Mouse (Mus musculus) forebrain, embryonic 14.5 days (tissue): ENCODE data around the gene Ambra1. TPM values are rescaled to one million over a fixed set of nuclear protein-coding genes. Genes with fewer than 3 reads are reported as not detected.
A peak's percentile ranks its signal among the peaks of the same experiment; 100 is the strongest.

Experiments
- ATAC-seq: fragments of 200-750 bp; cut with Nextera tagmentation; 2 replicates; pipeline ENCODE4 v1.8.0; 2017; ENCODE audit warnings: mild to moderate bottlenecking, moderate library complexity
- DNase-seq: peaks from one replicate; pipeline ENCODE4 v3.0.0-alpha.2; 2015; ENCODE audit warnings: low spot score
- H3K27ac ChIP-seq: fragments of 300-500 bp; sonication (generic); 2 replicates; pipeline ENCODE4 v1.5.1; 2014; ENCODE audit warnings: low read depth, mild to moderate bottlenecking, control low read depth, low read length, moderate library complexity
- H3K27me3 ChIP-seq: fragments of 300-500 bp; sonication (generic); replicated peaks from 2 replicates; pipeline ENCODE4 v1.6.1; 2014; ENCODE audit warnings: low read length, control low read depth, mixed read lengths; ENCODE audit not compliant: control insufficient read depth, insufficient read depth
- H3K36me3 ChIP-seq: fragments of 300-500 bp; sonication (generic); 2 replicates; pipeline ENCODE4 v1.6.1; 2014; ENCODE audit warnings: low read length, control low read depth; ENCODE audit not compliant: control insufficient read depth, insufficient read depth
- H3K4me1 ChIP-seq: fragments of 300-500 bp; sonication (generic); 2 replicates; pipeline ENCODE4 v1.6.1; 2014; ENCODE audit warnings: antibody characterized with exemption, low read length, control low read depth; ENCODE audit not compliant: control insufficient read depth, insufficient read depth
- H3K4me2 ChIP-seq: fragments of 300-500 bp; sonication (generic); 2 replicates; pipeline ENCODE4 v1.6.1; 2014; ENCODE audit warnings: mild to moderate bottlenecking, control low read depth, low read length
- H3K4me3 ChIP-seq: fragments of 300-500 bp; sonication (generic); 2 replicates; pipeline ENCODE4 v1.5.1; 2014; ENCODE audit warnings: low read depth, low read length, control low read depth
- H3K9ac ChIP-seq: fragments of 300-500 bp; sonication (generic); 2 replicates; pipeline ENCODE4 v1.6.1; 2014; ENCODE audit warnings: mild to moderate bottlenecking, low read length, control low read depth, moderate library complexity
- H3K9me3 ChIP-seq: fragments of 300-500 bp; sonication (generic); replicated peaks from 2 replicates; pipeline ENCODE4 v1.6.1; 2016; ENCODE audit warnings: low read length, control low read depth, mixed read lengths; ENCODE audit not compliant: control insufficient read depth
- WGBS: fragments of 180-500 bp; shearing (Covaris S2); extraction: QIAGEN DNeasy Blood & Tissue Kit; methylation state at CpG from one replicate; pipeline ENCODE4 v1.1.7; 2014; 5-methylcytosine and 5-hydroxymethylcytosine counted together
- polyA plus RNA-seq: library from polyadenylated mRNA; unstranded; fragments of >200 nt; fragmentation: Nextera tagmentation; extraction: Ambion mirVana; gene quantifications from 2 replicates; pipeline ENCODE4 v1.2.1, GENCODE M21; 2014

The Ambra1 gene
- polyA plus RNA-seq, 1 experiment from 2014 or later: 14.8 TPM

GRCm38 (mm10) chr2:91834272-91834671 is 104.3 kb downstream of the Ambra1 start:
- Histone ChIP-seq H3K27me3 (no peaks in the 10 kb centered on the region), H3K9me3 (no peaks in the 10 kb centered on the region), H3K4me3 (no peak overlapping the region), H3K4me2 (no peak overlapping the region), H3K9ac (no peak overlapping the region), H3K27ac (no peak overlapping the region), H3K4me1 (no peaks in the 10 kb centered on the region), H3K36me3 (no peaks in the 10 kb centered on the region)
- 96% methylated on average over 1 of the region's 1 CpGs for WGBS
- ATAC-seq (no peak), DNase-seq (no peak)

- no peak overlapping the region for H3K27ac ChIP-seq
- ATAC-seq (no peak), DNase-seq (no peak)
- no peak overlapping the region for H3K4me2 ChIP-seq
- no peak overlapping the region for H3K4me3 ChIP-seq
- no peaks in the 10 kb centered on the region for H3K9me3 ChIP-seq
- no peaks in the 10 kb centered on the region for H3K27me3 ChIP-seq
- 94% methylated on average over 1 of the region's 1 CpGs for WGBS
- H3K36me3 ChIP-seq: no peaks in the 10 kb centered on the region
- H3K4me1 ChIP-seq: no peaks in the 10 kb centered on the region
- no peak overlapping the region for H3K9ac ChIP-seq
These were observed 105.1 kb downstream of the Ambra1 start for GRCm38 (mm10) chr2:91835031-91835430.

GRCm38 (mm10) chr2:91835631-91836030 is 105.7 kb downstream of the Ambra1 start:
- Histone ChIP-seq H3K4me3 (no peak overlapping the region), H3K27ac (no peak overlapping the region), H3K4me1 (no peaks in the 10 kb centered on the region), H3K27me3 (no peaks in the 10 kb centered on the region), H3K9ac (no peak overlapping the region), H3K9me3 (no peaks in the 10 kb centered on the region), H3K4me2 (no peak overlapping the region), H3K36me3 (no peaks in the 10 kb centered on the region)
- ATAC-seq (no peak), DNase-seq (no peak)
- WGBS: 89% methylated on average over 3 of the region's 3 CpGs

DNA sequence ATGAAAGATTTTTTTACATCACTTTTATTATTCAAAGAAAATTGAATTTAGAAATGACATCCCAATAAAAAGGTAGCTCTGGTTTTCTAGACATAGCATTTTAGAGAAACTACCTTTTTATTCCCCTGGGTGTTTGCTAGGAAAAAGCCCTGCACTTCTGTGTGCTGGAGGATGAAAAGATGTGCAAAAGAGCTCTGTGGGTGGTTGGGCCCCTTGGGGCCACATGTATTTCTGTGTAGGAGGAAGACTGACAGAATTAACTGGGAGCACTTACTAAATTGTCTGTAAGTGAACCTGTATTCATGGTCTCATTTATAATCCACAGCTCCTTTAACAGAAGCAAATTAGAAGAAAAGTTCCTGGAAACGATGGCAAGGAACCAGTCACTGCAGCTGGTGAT is 114.2 kb downstream of the Ambra1 start:
- DNase-seq (peak; percentile 5), ATAC-seq (no peak)
- Histone ChIP-seq H3K4me3 (no peak overlapping the region), H3K9ac (no peak overlapping the region), H3K36me3 (no peaks in the 10 kb centered on the region), H3K4me2 (no peak overlapping the region), H3K9me3 (no peaks in the 10 kb centered on the region), H3K27me3 (no peaks in the 10 kb centered on the region), H3K27ac (no peak overlapping the region), H3K4me1 (no peaks in the 10 kb centered on the region)
- WGBS: 21% methylated on average over 1 of the region's 1 CpGs

DNA sequence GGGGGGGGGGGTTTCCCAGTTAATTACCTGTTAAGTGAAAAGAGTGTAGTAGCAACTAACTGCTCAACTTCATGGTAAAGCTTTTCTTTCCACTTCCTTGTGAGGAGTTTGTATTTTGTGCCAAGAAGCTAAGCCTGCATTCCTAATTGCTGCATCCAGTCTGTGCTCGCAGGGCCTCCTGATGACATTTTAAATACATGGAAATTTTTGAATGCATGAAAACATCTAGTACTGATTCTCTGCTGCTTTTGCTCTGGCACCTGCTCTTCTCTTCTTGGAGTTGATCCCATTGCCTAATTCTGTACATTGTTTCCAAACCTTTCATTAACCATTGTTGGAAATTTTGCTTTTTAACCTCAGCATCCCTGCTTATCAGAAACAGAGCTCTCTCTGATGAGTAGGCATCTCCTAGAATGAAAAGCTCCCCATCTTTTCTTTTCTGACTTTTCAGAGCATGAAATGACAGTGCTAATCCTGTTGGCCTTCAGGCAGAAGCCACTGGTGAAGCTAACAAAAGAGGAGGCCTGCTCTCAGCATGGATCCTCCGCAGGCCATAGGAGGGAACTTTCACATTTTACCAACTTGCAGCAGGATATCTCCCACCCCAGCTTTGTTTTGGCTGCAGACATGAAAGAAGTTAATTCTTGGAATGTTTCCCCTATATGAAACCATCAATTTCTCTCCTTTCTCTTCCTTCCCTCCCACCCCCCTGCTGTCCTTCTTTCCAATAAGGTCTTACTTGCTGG is 122.7 kb downstream of the Ambra1 start:
- H3K36me3 ChIP-seq: no peaks in the 10 kb centered on the region
- H3K27ac ChIP-seq: no peak overlapping the region; the same call in 1 of the 2 replicates
- WGBS: 4% methylated on average over 2 of the region's 2 CpGs
- no peaks in the 10 kb centered on the region for H3K27me3 ChIP-seq
- no peak for ATAC-seq
- H3K4me3 ChIP-seq: no peak overlapping the region
- H3K4me2 ChIP-seq: no peak overlapping the region
- peak; percentile 52 for DNase-seq
- H3K9me3 ChIP-seq: no peaks in the 10 kb centered on the region
- H3K4me1 ChIP-seq: no peaks in the 10 kb centered on the region; the same call in 1 of the 2 replicates
- no peak overlapping the region for H3K9ac ChIP-seq

GRCm38 (mm10) chr2:91854575-91854974 is 124.6 kb downstream of the Ambra1 start:
- Histone ChIP-seq H3K9ac (no peak overlapping the region), H3K4me2 (no peak overlapping the region), H3K27ac (no peak overlapping the region), H3K9me3 (no peaks in the 10 kb centered on the region), H3K4me3 (no peak overlapping the region), H3K36me3 (no peaks in the 10 kb centered on the region), H3K4me1 (no peaks in the 10 kb centered on the region; the same call in 1 of the 2 replicates), H3K27me3 (no peaks in the 10 kb centered on the region)
- DNase-seq: no peak
- 77% methylated on average over 6 of the region's 6 CpGs for WGBS
- no peak for ATAC-seq

DNA sequence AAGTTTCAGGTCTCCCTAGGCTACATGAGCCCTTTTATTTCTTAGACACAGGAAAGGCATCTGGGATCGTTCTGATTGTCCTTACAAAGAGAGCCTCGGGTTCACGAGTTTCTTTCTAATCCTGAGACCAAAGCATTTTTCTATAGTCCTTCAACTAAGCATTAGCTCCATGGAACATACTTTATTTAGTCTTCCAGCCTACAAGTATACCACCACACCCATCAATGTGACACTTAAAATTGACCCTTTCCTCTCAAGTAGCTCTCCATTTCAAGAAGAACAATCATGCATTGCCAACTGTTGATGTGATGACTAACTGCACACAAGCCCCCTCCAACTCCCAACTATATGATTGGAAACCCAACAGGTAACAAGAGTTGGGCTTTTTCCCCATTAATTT is 127.0 kb downstream of the Ambra1 start:
- H3K9me3 ChIP-seq: no peaks in the 10 kb centered on the region
- no peak overlapping the region for H3K9ac ChIP-seq
- H3K4me1 ChIP-seq: no peaks in the 10 kb centered on the region; the same call in 1 of the 2 replicates
- H3K4me3 ChIP-seq: no peak overlapping the region
- ATAC-seq (no peak), DNase-seq (no peak)
- H3K27ac ChIP-seq: no peak overlapping the region
- 75% methylated on average over 3 of the region's 3 CpGs for WGBS
- no peak overlapping the region for H3K4me2 ChIP-seq
- no peaks in the 10 kb centered on the region for H3K36me3 ChIP-seq
- H3K27me3 ChIP-seq: no peaks in the 10 kb centered on the region

DNA sequence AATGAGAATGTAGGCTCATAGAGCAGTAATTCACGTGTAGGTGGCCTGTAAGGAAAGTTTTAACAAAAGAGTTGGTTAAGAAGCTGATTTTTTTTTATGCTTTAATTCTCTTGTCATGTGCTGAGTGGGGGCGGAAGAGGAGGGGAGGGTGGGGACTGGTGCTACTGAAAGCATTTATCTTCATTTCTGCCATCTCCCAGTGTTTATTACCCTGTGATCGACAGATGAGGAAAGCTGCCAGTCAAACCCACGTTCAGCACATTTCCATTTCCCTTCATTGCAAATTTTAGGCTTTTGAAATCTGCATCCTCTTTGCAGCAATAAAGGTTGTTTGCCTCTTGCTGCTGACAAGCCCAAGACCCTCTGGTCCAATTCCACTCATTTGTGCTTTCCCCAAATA is 129.5 kb downstream of the Ambra1 start:
- 59% methylated on average over 4 of the region's 4 CpGs for WGBS
- no peak for ATAC-seq

GRCm38 (mm10) chr2:91870754-91871153 is 140.8 kb downstream of the Ambra1 start:
- Histone ChIP-seq H3K9me3 (no peaks in the 10 kb centered on the region), H3K27me3 (no peaks in the 10 kb centered on the region), H3K9ac (no peak overlapping the region), H3K4me3 (no peak overlapping the region), H3K27ac (peak overlapping the region; percentile 53), H3K4me2 (no peak overlapping the region), H3K4me1 (0 out of 2 replicates have a peak, but pooled peaks cover 4% of the 10 kb centered on the region), H3K36me3 (no peaks in the 10 kb centered on the region; the same call in 1 of the 2 replicates)
- DNase-seq (peak; percentile 87), ATAC-seq (peak; percentile 71; the same call in 1 of the 2 replicates)
- WGBS: 34% methylated on average over 8 of the region's 8 CpGs

More for the DNA sequence above, 129.5 kb downstream of the Ambra1 start:
- H3K27me3 ChIP-seq: no peaks in the 10 kb centered on the region
- H3K27ac ChIP-seq: no peak overlapping the region
- DNase-seq: peak; percentile 36
- H3K4me3 ChIP-seq: no peak overlapping the region
- H3K9ac ChIP-seq: no peak overlapping the region
- no peaks in the 10 kb centered on the region for H3K9me3 ChIP-seq
- no peak overlapping the region for H3K4me2 ChIP-seq
- H3K4me1 ChIP-seq: no peaks in the 10 kb centered on the region
- no peaks in the 10 kb centered on the region for H3K36me3 ChIP-seq
